Mouse (Mus musculus): ENCODE data around the gene Rptor.
A peak's percentile ranks its signal among the peaks of the same experiment; 100 is the strongest.

Gene Rptor

DNA sequence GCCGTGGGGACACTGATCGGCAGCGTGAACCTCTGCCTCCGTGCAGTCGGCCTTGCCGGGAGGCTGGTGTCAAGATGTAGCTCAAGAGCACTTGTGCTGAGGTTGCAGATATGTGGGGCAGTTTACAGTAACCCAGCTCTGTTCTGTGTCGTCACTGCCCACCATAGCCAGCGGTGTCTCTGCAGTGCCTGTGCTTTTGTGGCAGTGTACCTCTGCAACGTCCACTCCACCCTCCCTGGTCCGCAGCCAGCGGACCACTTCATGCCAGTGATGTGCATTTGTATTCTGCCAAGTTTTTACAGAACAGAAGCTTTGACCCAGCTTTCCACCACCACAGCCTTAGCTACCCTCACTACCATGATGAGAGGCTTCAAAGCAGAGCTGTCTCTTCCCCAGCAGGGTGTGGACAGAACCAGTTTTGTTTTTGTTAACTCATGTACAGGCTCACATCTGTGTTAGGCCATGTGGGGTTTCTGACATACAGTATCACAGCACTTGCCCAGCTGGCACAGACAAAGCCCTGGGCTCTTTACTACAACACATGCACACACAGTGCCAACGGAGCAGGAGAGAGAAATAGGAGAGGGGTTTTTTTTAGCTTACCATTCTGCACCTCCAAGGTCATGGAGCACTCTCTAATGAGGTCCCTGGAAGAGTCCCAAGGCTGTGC lies 182.1 kb downstream of the Rptor start:
- DNase-seq (ENCODE audit: low spot score in 2 of 2) = peak in 1 of 2 experiments; percentile 14

- DNase-seq (ENCODE audit: low spot score in 2 of 2) = peak in 1 of 2 experiments; percentile 16
These were observed 183.1 kb downstream of the Rptor start for GRCm38 (mm10) chr11:119785661-119786384.

- no peak for DNase-seq (ENCODE audit: low spot score in 2 of 2)
These were observed 183.7 kb downstream of the Rptor start for GRCm38 (mm10) chr11:119786385-119786880.

GRCm38 (mm10) chr11:119788488-119788887 lies 185.8 kb downstream of the Rptor start:
- no peak for DNase-seq (ENCODE audit: low spot score in 2 of 2)

- DNase-seq (ENCODE audit: low spot score in 2 of 2) = no peak
These were observed 186.4 kb downstream of the Rptor start for GRCm38 (mm10) chr11:119788919-119789713.

DNA sequence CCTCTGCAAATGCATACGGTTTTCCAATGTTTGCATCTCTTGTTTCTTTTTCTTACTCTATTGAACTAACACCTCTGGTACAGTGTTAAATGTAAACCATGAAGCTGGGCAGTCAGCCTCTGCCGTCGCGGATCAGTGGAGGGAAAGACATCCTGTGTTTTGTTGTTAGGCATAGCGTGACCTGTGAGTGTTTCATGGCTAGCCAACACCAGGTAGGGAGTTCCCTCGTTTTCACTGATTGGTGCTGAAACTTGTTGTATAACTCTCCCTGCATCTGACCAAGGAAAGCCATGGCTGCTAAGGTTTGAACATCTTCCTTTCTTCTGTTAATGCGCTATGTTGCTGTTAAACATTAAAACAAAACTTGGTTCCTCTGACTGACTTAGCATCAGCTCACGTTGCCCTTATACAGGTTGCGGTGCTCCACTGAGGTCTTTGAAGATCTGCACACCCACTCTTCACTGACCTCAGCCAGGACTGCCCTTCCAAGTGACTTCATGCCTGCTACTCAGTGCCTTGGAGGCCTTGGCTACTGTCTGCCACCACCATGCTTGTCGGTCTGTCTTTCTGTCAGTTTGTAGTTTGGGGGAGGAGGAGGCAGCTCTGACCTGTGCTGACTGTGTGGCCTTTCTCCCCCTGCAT lies 189.3 kb downstream of the Rptor start:
- DNase-seq (ENCODE audit: low spot score in 2 of 2) = no peak

GRCm38 (mm10) chr11:119793378-119793777 lies 190.7 kb downstream of the Rptor start:
- DNase-seq (ENCODE audit: low spot score in 2 of 2) = no peak

DNA sequence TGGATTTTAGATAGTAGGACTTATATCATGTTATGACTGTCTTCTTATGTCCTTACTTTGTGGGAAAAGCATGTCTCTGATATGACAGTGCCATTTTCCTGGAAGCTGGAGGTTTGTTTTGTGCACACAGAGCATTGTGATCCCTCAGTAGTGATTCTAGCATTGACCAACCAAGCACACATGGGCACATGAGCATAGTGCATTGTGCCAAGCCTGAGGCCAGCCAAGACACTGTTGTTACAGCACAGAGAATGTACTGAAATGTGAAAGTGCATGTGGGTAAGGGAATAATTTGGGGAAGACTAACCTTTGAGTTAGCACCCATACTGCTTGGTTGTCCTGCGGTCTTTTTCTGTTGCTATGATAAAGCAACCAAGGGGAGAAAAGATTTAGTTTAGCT lies 191.3 kb downstream of the Rptor start:
- DNase-seq (ENCODE audit: low spot score in 2 of 2) = no peak

DNA sequence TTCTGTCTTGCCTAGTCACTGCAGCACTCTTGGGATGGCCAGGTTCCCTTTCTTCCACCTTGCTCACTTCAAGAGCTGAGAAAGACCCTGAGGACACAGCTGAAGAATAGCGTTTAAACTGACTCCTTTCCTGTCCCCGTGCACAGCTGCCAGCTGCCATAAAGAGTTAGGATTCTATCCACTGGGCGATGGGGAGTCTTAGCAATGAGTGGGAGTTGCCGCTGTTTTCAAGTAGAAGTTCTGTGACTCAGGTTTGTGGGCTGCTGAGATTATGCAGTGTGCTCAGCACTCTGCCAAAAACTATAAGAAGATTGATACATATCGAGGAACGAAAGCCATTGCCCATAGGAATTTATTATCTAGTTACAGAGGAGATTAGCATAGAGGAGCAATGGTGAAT lies 192.0 kb downstream of the Rptor start:
- no peak for DNase-seq (ENCODE audit: low spot score in 2 of 2)

GRCm38 (mm10) chr11:119796406-119796805 lies 193.7 kb downstream of the Rptor start:
- DNase-seq (ENCODE audit: low spot score in 2 of 2) = no peak

- no peak for DNase-seq (ENCODE audit: low spot score in 2 of 2)
These were observed 194.1 kb downstream of the Rptor start for GRCm38 (mm10) chr11:119796846-119797245.

- DNase-seq (ENCODE audit: low spot score in 2 of 2) = no peak
These were observed 196.8 kb downstream of the Rptor start for GRCm38 (mm10) chr11:119799536-119799935.

- no peak for DNase-seq (ENCODE audit: low spot score in 2 of 2)
These were observed 199.2 kb downstream of the Rptor start for GRCm38 (mm10) chr11:119801855-119802254.

DNA sequence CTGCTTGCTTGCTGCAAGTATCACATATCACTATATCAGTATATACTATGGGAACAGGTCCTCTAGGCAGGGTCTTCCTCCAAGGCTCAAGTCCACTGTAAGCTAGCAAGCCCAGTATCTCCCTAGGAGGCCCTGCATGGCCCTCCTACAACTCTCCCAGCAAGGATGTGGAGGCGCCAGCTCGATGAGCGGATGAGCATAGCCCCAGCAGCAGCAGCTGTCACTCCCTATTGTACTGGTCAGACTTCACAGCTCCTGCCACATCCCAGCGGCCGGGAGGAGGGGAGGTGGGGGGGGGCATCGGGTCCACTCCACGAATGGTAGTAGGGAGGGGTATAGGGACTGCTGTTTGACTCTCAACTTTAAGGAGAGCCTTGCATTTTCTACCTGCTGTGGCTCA lies 200.2 kb downstream of the Rptor start:
- no peak for DNase-seq (ENCODE audit: low spot score in 2 of 2)

- DNase-seq (ENCODE audit: low spot score in 2 of 2) = no peak
These were observed 201.7 kb downstream of the Rptor start for GRCm38 (mm10) chr11:119804392-119804791.

DNA sequence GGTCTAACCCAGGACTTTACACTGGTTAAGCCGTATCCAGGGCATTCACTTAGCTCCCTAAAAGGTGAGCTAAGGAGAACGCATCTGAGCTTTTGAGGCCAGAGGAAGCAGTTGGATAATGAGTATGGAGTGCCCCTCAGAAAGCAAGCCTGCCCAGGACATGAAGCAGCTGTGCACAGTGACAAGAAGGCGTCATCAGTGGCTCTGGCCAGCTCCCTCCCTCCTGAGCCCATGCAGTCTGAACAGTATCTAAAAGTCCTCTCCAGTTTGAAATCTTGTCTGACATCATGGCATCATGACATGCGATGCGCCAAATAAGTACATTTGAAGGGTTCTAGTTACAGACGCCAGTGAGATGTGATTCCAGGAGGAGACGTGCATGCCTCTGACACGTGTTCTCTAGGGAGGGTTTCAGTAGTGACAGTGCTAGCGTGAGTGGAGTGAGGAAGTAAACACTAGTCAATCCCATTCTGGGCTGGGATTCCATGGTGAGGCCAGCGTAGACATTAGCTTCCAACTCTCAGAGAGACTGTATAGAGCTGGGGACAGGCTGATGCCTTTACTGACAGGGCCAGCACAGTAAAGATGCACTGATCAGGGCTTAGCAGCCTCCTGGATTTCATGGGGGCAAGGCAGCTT lies 202.5 kb downstream of the Rptor start:
- no peak for DNase-seq (ENCODE audit: low spot score in 2 of 2)

- DNase-seq (ENCODE audit: low spot score in 2 of 2) = no peak
These were observed 203.8 kb downstream of the Rptor start for GRCm38 (mm10) chr11:119806539-119806938.

DNA sequence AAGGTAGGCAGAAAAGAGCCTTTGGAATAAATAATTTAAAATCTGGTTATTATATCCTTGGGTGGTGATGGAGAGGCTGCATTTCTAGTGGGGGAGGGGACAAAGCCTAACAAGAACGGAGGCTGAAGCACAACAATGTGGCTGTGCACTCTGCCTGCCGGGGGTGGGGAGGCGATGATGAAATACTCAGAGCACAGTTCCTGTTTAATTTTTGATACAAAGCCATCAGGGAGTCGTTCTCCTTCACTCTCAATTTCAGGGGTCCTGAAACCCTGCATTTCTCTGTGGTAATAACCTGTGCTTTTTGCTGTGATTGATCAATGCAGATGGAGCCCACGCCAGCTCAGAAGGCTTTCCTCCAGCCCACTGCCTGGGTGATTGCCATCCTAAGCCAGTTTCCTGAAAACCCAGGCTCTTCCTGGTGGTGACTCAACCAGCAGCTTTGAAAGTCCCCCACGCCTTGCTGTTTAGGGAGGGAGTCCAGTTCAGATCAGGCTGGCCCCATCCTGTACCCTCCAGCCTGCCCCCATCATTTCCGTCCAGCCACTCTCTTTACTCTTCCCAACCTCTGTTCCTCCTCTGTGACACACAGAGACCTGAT lies 204.8 kb downstream of the Rptor start:
- no peak for DNase-seq (ENCODE audit: low spot score in 2 of 2)

DNA sequence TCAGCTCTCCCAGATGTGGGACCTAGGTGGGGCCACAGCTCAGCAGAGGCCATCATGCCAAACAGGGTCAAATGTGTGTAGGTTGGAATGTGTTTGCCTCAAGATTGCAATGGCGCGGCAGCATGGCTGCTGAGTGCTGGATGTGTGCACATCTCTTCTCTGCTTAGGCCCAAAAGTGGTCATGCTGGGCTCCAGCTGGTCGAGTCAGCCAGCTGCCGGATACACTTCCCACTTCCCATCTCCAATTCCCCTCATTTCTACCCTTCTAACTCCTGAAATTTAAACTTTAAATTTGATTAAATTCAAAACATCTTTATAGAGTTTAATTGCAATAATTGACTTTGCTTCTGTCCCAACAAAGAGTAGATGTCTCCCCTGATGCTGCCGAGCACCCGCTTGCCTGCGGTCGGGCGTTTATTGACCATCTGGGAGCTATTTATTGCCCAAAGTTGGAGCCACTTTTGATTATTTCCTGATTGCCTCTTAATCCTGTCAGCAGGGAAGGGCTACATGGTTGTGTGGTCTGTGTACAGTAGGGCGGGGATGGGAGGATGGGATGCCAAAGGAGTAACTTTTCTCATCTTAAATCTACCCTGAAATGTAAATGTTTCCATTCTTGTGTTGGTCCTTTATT lies 206.1 kb downstream of the Rptor start:
- no peak for DNase-seq (ENCODE audit: low spot score in 2 of 2)

- DNase-seq (ENCODE audit: low spot score in 2 of 2) = no peak
These were observed 206.6 kb downstream of the Rptor start for GRCm38 (mm10) chr11:119809309-119809708.

GRCm38 (mm10) chr11:119811022-119811421 lies 208.3 kb downstream of the Rptor start:
- DNase-seq (ENCODE audit: low spot score in 2 of 2) = no peak

All from heart, adult 9 months (tissue).